Mouse (Mus musculus): Measurements from ENCODE around the gene Slit2.

- TF ChIP-seq CTCF (IDR thresholded peaks at IDR 0.05; ENCODE audit: borderline replicate concordance, insufficient read depth, low read length), result no peak
- TF ChIP-seq POLR2A (IDR thresholded peaks at IDR 0.05; ENCODE audit: low read depth, low read length), result no peak
These were observed 318.2 kb downstream of the Slit2 start for GRCm38 (mm10) chr5:48301186-48301585.
